Mouse (Mus musculus): ENCODE measurements around the gene Gm6217. TPM values are rescaled to one million over a fixed set of nuclear protein-coding genes. Genes with fewer than 3 reads are reported as not detected.

Gm6217 gene
- polyA plus RNA-seq, 1 experiment from 2014 or later = not detected

- Histone ChIP-seq H3K27ac (ENCODE audit: low read depth, low read length) (no peak overlapping the region), H3K9ac (ENCODE audit: low read depth, low read length) (no peak overlapping the region), H3K27me3 (replicated peaks; ENCODE audit: control insufficient read depth, insufficient read depth, low read length) (no peaks in the 10 kb centered on the region), H3K36me3 (ENCODE audit: control insufficient read depth, insufficient read depth, low read length) (peaks cover 12% of the 10 kb centered on the region), H3K4me1 (ENCODE audit: control insufficient read depth, insufficient read depth, low read depth, low read length) (no peaks in the 10 kb centered on the region), H3K4me2 (ENCODE audit: low read length) (no peak overlapping the region), H3K9me3 (ENCODE audit: control insufficient read depth, low read length) (no peaks in the 10 kb centered on the region), H3K4me3 (ENCODE audit: low read length) (no peak overlapping the region)
- no peak for ATAC-seq
- WGBS = 94% methylated on average over 3 of the region's 3 CpGs
Measured at GRCm38 (mm10) chr1:82901201-82901600, 30.0 kb downstream of the Gm6217 start.

GRCm38 (mm10) chr1:82900567-82900966, 30.6 kb downstream of the Gm6217 start:
- 100% methylated on average over 1 of the region's 1 CpGs for WGBS

GRCm38 (mm10) chr1:82893269-82893668, 37.9 kb downstream of the Gm6217 start:
- Histone ChIP-seq H3K4me3 (ENCODE audit: low read length) (no peak overlapping the region), H3K9me3 (ENCODE audit: control insufficient read depth, low read length) (no peaks in the 10 kb centered on the region), H3K4me1 (ENCODE audit: control insufficient read depth, insufficient read depth, low read depth, low read length) (no peaks in the 10 kb centered on the region), H3K27me3 (replicated peaks; ENCODE audit: control insufficient read depth, insufficient read depth, low read length) (no peaks in the 10 kb centered on the region), H3K4me2 (ENCODE audit: low read length) (no peak overlapping the region), H3K27ac (ENCODE audit: low read depth, low read length) (no peak overlapping the region), H3K36me3 (ENCODE audit: control insufficient read depth, insufficient read depth, low read length) (peaks cover 16% of the 10 kb centered on the region), H3K9ac (ENCODE audit: low read depth, low read length) (no peak overlapping the region)
- no peak for ATAC-seq
- WGBS = 95% methylated on average over 7 of the region's 7 CpGs

More at GRCm38 (mm10) chr1:82900567-82900966, 30.6 kb downstream of the Gm6217 start:
- H3K9me3 ChIP-seq (ENCODE audit: control insufficient read depth, low read length) = no peaks in the 10 kb centered on the region
- H3K27me3 ChIP-seq (replicated peaks; ENCODE audit: control insufficient read depth, insufficient read depth, low read length) = no peaks in the 10 kb centered on the region
- ATAC-seq = no peak
- no peak overlapping the region for H3K4me2 ChIP-seq (ENCODE audit: low read length)
- H3K27ac ChIP-seq (ENCODE audit: low read depth, low read length) = no peak overlapping the region
- H3K9ac ChIP-seq (ENCODE audit: low read depth, low read length) = no peak overlapping the region
- H3K4me3 ChIP-seq (ENCODE audit: low read length) = no peak overlapping the region
- H3K4me1 ChIP-seq (ENCODE audit: control insufficient read depth, insufficient read depth, low read depth, low read length) = no peaks in the 10 kb centered on the region
- H3K36me3 ChIP-seq (ENCODE audit: control insufficient read depth, insufficient read depth, low read length) = peaks cover 12% of the 10 kb centered on the region

Other genes starting within 250 kb of the Gm6217 start
- gene Mff, start 206.5 kb downstream of the Gm6217 start, polyA plus RNA-seq (2015; fragmentation: Nextera tagmentation; extraction: Ambion mirVana) = 389 and 427 TPM in 2 replicates
- gene Tm4sf20, start 162.9 kb downstream of the Gm6217 start, polyA plus RNA-seq (2015; fragmentation: Nextera tagmentation; extraction: Ambion mirVana) = not detected in 2 replicates
- gene Gm47791, start 160.2 kb downstream of the Gm6217 start, polyA plus RNA-seq (2015; fragmentation: Nextera tagmentation; extraction: Ambion mirVana) = not detected in 2 replicates
- 23.9 and 27.7 TPM in 2 replicates for gene Agfg1, start 91.9 kb downstream of the Gm6217 start, polyA plus RNA-seq (2015; fragmentation: Nextera tagmentation; extraction: Ambion mirVana)
- gene A030005L19Rik, start 18.1 kb downstream of the Gm6217 start, polyA plus RNA-seq (2015; fragmentation: Nextera tagmentation; extraction: Ambion mirVana) = 0.20 TPM in 1 of 2 replicates, not detected in the other
- not detected in 2 replicates for gene A030014E15Rik, start 6.5 kb downstream of the Gm6217 start, polyA plus RNA-seq (2015; fragmentation: Nextera tagmentation; extraction: Ambion mirVana)
- gene A030003K21Rik, start 12.0 kb upstream of the Gm6217 start, polyA plus RNA-seq (2015; fragmentation: Nextera tagmentation; extraction: Ambion mirVana) = not detected in 2 replicates
- gene Gm7544, start 24.6 kb upstream of the Gm6217 start, polyA plus RNA-seq (2015; fragmentation: Nextera tagmentation; extraction: Ambion mirVana) = not detected in 2 replicates
- not detected in 2 replicates for gene Gm47955, start 28.9 kb upstream of the Gm6217 start, polyA plus RNA-seq (2015; fragmentation: Nextera tagmentation; extraction: Ambion mirVana)
- not detected in 2 replicates for gene Gm47959, start 69.1 kb upstream of the Gm6217 start, polyA plus RNA-seq (2015; fragmentation: Nextera tagmentation; extraction: Ambion mirVana)
- 0.75 and 1.6 TPM in 2 replicates for gene Slc19a3, start 107.0 kb upstream of the Gm6217 start, polyA plus RNA-seq (2015; fragmentation: Nextera tagmentation; extraction: Ambion mirVana)
- not detected in 2 replicates for gene Krtap28-10, start 111.1 kb upstream of the Gm6217 start, polyA plus RNA-seq (2015; fragmentation: Nextera tagmentation; extraction: Ambion mirVana)
- gene Gm47969, start 113.5 kb upstream of the Gm6217 start, polyA plus RNA-seq (2015; fragmentation: Nextera tagmentation; extraction: Ambion mirVana) = not detected in 2 replicates
- not detected in 2 replicates for gene A030005K14Rik, start 128.0 kb upstream of the Gm6217 start, polyA plus RNA-seq (2015; fragmentation: Nextera tagmentation; extraction: Ambion mirVana)
- not detected in 2 replicates for gene Krtap28-13, start 129.5 kb upstream of the Gm6217 start, polyA plus RNA-seq (2015; fragmentation: Nextera tagmentation; extraction: Ambion mirVana)
- not detected in 2 replicates for gene Ccl20, start 185.4 kb upstream of the Gm6217 start, polyA plus RNA-seq (2015; fragmentation: Nextera tagmentation; extraction: Ambion mirVana)
- gene Daw1, start 228.4 kb upstream of the Gm6217 start, polyA plus RNA-seq (2015; fragmentation: Nextera tagmentation; extraction: Ambion mirVana) = 1.7 and 2.3 TPM in 2 replicates

All from hindbrain, embryonic 16.5 days (tissue).